Mouse (Mus musculus): ENCODE measurements around the gene Itga6.
A peak's percentile ranks its signal among the peaks of the same experiment; 100 is the strongest.

Gene Itga6

DNA sequence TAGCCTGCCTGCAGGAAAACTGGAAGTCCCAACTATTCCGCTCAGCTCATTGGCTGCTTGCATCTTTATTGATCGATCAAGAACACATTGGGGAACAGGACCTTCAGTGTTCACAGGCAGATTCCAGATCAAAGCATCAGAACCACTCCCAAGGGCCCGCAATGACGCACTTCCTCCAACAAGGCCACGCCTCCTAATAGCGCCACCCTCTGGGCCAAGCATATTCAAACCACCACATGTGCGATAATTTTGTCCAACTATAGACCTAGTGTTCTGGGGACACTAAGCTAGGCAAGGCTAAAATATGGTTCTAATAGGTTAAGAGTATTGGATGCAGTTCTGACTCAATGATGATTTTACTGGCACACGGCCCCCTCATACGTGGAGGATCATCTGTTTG, 15.7 kb downstream of the Itga6 start:
- no peak for DNase-seq (ENCODE audit: low spot score in 2 of 2)

DNA sequence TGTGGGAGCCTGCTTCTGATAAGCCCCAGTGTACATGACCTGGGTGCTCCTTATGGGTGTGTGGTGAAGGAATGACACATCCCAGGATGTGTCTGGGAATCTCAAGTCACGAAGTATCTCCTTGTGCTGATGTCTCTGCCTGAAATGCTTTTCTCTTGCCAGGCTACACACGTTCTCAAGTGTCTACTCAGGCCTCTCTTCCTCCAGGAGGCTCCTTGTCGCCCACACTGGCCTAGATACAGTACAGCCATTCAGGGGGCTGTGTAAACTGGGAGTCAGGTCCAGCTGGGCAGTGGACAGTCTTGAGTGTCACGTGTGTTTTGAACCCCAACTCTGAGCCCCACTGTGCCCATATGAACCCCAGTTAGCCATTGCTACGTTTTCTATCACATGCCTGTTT, 19.1 kb downstream of the Itga6 start:
- DNase-seq (ENCODE audit: low spot score in 2 of 2), result no peak

DNA sequence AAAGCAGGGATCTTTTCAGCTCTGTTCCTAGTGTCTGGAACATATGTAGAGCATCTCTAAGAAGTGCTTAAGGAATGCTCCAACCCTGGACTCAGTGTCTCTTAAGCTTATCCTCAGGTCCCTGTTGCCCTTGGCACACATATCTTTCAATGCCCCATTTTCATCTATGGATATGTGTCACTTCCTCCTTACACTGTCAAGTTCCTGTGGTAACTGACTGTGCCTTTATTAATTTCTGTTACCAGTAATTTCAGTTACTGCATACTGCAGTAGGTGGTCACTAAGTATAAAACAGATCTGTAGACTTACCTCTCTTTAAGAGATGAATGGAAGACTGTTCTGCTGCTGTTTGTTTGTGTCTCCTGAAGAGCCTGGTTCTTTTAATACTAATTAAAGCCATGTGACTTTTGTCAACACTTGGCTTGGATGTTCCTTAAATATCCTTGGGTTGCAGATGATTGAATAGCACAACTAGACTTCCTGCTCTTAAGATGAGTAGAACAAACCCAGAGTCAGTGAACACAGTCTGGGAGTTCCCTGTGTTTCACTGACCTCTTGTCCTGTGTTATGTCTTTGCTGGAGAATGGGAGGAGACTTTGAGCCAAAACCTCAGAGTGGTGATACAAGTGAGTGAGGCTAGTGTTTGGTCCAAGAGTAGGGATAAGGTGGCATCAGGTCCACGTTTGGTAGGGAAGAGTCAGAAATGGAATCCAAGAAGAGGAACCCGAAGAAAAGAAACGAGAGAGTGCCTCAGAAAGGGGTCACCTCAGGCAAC, 19.7 kb downstream of the Itga6 start:
- no peak for DNase-seq (ENCODE audit: low spot score in 2 of 2)

DNA sequence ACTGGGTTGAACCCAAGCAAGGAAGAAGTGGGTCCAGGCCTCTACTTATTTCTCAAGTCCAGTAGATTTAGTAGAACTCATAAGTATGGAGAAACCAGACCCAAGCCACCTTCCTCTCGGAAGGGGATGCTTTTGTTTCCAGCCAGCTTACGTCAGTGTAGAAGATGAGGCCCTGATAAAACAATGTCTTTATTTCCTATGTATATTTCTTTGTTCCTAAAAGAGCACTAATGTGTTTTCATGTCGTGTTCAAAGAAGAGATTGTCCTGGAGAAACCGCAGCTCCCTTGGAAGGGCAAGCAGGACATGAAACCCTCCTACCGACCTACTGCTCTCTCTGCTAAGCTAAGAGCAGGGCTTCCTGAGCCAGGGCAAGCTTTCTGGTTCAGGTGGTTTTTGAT, 20.6 kb downstream of the Itga6 start:
- peak; percentile 43 to 74 for DNase-seq (ENCODE audit: low spot score in 2 of 2)

DNA sequence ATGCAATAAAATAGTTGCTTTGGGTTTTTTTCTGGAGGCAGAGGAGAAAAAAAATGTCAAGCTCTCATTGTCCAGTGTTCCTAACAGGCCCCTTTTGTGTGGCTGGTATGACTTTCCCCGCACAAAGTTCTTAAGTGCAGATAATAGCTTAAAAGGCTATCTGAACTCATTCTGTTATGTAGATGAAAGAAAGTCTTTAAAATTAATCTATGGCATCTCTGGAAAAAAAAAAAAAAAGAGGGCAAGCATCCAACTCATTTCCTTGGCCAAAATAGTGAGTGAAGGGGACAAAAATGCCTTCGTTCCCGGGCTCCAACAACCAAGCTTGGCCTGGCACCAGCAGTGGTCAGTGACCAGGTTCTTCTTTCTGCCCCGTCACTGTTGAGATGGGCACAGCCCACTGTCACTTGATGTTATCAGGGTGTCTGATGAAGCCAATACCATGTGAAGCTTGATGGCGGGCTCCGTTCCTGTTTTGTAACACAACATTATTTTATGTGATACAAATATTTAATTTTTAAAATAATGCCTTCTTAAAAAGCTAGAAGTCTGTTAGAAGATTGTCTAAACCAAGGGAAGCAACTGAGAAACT, 21.7 kb downstream of the Itga6 start:
- no peak for DNase-seq (ENCODE audit: low spot score in 2 of 2)

DNA sequence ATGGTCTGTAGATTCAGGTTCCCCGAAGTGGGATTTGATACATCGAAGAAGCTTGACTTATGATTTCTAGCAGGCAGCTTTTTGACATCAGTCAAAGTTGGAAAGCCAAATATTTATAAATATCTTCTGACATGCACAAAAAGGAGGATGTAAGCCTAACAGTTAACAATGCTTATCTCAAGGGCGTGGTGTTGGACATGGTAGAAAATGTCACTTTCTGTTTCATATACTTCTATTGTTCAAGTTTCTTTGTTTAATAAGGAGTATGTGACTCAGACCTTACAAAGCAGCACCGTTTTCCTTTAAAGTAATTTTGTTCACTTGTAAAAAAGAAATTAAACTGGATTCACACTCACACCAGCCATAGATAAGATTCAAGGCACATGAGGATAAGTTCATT, 26.3 kb downstream of the Itga6 start:
- DNase-seq (ENCODE audit: low spot score in 2 of 2), result no peak

DNA sequence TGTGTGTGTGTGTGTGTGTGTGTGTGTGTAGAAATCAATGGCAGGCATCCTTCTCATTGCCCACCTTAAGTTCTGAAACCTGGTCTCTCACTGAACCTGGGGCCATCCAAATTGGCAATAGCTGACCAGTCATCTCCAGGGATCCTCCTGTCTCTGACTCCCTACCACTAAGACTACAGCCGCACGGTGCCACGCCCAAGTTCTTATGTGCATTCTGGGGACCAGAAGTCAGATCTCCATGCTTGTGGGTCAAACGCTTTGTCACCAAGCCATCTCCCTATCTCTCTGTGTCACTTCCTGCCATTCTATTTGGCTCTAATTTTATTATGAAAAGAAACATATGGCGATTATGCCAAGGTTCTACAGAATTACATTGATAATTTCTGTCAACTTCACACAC, 28.3 kb downstream of the Itga6 start:
- no peak for DNase-seq (ENCODE audit: low spot score in 2 of 2)

DNA sequence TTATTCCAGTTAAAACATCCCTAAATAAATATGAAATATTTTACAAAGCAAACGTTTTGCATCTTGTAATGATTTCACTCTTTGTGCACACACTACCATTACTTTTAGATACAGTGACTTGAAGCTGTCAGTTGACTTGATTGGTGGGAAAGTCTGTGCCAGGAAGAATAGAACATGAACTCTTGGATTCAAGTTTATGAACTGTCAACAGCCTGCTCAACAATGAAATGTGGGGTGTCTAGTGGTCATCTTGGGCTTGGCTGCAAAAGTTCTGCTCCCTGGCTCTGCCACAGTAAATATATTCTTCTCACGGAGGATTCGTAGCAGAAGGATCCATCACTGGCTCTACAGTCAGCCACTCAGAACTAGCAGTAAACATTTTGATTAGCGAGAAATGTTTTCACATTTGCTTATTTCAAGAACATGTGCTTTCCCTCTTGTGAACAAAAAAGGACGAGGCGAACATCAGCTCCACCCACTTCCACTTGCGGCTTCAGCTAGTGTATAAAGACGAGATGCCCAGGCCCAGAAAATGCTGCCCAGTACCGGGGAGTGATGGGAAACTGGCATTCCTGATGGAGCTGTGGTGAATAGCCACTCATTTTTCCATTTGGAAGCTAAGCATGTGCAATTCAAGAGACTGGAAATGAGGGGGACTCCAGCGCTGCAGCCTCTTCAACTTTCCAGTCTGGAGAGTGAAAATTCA, 29.0 kb downstream of the Itga6 start:
- DNase-seq (ENCODE audit: low spot score in 2 of 2), result no peak

DNA sequence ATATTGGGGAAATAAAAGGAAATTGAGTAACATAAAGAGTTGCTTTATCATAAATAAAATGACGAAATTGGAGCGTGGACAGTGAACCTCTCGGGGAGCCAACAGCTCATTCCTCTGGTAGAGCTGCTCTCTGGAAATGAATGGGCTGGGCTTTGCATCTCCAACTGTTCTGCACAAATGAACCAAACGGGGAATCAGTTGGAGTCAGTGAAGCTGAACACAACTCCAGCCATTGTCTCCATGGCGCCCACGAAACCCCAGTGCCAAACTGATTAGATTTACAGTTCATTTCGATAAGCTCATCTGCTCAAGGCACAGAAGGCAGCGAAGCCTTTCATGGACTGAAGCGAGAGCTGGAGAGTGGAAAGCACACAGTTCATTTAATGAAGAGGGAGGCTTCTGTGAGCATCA, 29.8 kb downstream of the Itga6 start:
- no peak for DNase-seq (ENCODE audit: low spot score in 2 of 2)

DNA sequence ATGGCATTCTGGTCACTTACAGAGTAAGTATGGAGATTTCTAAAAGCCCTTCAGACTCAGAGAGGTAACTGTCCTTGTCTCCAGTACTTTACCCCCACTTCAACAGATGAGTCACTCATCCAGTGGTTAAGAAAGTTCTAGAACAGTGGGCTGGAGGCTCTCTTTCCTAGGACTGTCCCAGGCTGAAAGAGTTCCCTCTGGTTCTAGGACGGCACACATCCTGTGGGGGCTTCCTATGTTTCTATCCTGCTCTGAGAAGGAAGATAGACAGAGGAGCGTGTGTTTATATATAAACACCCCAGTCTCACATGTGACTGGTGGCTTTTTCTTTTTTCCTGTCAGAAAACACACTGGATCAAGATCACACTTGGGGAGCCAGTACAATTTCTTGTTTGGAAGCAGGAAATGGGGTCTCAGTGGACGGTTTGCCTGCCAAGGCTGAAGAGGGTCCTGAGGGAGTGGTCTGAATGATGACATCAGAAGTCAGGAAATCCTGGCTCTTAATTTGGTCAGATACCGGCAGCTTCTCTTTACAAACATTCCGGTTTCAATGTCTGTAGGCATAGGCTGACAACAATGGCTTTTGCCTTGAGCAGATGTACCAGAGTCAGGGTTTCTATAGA, 34.0 kb downstream of the Itga6 start:
- DNase-seq (ENCODE audit: low spot score in 2 of 2), result peak; percentile 13 to 27

DNA sequence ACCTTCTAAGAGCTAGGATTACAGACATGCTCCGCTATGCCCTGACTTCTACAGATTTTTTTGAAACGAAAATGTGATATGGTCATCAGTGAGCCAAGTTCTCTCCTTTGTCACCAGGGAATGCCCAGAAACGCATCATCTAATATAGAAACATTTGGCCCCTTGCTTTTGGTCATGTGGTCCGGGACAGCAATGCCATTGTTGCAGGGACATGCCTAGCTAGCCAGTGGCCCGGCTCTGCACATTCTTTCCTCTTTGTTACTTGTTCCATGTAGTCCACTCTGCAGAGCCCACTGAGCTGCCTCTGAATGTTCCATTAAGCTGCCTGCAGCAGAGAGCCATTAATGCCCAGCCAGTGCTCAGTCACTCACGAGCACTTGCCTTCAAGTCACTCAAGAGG, 34.6 kb downstream of the Itga6 start:
- no peak for DNase-seq (ENCODE audit: low spot score in 2 of 2)

DNA sequence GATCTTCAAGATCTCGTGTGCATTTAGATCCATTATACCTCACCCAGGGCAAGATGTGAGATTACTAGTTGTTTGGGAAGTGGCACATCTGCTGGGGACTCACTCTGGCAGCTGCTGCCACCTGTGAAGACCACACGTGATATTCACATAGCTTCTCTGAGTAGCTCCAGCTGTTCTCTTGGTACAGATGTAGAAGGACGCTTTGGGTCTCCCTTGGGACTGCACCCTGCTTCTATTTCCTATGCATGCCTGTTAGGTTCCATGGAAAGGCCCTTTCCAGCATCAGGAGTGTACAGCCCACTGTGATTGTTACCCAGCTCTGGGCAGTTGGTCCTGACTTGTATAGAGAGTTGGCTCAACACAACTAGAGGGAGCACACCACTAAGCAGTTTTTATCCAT, 39.8 kb downstream of the Itga6 start:
- DNase-seq (ENCODE audit: low spot score in 2 of 2), result no peak

DNA sequence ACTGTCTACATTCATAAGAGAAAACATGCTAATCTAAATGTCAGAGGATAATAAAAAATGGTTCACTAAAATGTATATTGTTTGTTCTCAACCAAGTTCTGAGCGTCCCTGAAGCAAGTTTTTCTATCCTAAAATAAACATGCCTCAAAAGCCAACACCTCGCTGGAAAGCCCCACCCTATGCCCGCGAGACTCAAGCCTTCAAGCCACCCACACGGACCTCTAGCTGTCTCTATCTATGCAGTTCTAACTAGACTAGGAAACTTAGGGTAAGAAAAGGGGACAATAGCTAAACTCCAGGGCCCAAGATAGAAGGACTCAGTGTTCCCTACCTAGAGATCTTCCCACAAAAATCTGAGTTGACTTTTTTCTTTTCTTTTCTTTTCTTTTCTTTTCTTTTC, 40.6 kb downstream of the Itga6 start:
- no peak for DNase-seq (ENCODE audit: low spot score in 2 of 2)

DNA sequence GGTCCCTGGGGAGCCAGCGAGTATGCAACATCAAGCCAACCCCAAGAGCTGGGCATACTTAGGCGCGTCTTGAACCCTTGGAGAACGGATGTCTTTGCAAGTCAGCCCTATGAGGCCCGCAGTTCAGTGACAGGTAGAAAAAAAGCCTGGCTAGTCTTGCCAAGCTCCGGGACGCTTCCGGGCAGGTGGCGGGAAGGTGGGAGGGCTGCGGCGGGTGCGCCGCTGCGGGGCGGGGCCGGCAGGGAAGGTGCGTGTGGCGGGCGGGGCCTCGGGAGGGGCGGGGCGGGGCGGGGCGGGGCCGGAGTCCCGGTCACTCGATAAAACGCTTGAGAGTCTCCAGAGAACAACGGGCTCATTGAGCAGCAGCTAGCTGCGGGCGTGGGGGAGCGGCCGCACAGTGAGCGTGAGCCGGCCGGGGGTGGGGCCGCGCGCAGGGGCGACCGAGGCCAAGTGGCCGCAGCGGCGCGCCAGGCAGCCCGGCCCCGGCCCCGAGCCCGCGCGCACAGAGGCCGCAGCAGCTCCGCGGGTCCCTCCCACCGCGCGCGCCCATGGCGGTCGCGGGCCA, 41.3 kb downstream of the Itga6 start:
- DNase-seq (ENCODE audit: low spot score in 2 of 2), result peak; percentile 61 to 82

DNA sequence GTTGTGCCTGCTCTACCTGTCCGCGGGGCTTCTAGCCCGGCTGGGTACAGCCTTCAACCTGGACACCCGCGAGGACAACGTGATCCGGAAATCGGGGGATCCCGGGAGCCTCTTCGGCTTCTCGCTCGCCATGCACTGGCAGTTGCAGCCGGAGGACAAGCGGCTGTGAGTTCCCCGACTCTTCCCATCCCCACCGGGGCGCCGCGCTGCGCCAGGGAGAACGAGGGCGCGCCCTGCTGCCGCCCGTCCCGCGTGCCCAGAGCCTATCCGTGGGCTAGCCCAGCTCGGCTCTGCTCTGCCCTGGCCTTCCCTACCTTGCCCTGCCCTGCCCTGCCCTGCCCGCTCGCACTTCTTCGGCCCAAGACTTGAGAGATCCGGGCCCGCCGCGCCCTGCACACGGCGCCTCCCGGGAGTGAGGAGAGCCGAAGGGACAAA, 41.8 kb downstream of the Itga6 start:
- DNase-seq (ENCODE audit: low spot score in 2 of 2), result no peak

DNA sequence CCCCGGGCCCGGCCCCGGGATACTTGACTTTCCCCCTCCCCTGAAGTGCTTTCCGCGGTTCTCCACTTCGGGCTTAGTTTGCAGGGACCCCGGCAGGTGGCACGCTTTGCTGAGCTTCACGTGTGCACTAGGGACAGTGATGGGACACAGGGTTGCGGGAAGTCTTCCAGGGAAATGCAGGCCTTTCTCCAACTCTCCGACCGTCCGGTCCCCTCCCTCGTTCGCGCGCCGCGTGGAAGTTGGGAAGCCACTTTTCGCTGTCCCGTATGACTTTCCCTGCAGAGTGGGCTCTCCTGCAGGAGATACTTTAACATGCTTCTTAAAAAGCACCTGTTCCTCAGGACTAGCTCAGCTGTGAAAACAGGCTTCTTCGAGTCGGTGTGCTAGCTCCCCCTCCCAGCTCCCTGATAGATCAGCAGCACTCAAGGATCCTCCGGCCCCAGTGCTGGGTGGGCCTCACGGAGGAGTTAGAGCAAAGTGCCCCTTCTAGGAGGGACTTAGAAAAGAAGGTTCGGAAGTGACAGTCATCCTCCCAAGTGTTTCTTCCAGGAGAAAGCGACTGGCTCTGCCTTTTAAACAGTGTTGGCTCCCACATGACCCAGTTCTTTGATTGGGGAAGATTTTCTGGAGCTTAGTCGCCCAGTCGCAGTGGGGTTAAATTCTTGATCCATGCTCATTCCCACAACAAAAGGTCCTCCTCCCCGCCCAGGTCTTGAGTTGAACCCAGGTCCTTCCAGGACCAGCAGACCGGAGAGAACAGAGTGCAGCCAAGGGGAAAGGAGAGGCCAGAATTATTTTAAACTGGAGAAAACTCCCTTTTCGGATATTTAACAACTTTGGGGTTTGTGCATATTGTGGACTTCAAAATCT, 42.4 kb downstream of the Itga6 start:
- no peak for DNase-seq (ENCODE audit: low spot score in 2 of 2)

DNA sequence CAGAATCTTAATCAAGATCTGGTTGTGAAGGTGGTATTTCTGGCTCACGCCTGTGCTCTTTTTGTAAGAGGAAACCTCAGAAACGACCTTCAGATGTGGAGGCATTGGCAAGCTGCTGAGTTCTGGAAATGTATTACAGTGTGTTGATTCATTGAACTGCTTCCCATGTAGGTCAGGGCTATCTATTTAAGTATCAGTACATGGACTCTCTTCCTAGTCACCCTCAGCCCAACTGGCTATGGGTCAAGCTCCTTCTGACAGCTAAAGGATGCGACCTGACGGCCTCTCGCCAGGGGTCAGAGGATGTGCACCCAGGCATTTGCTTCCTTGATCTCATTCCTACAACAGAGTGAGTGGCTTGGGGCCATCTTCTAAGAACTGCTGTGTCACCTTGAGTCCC, 45.3 kb downstream of the Itga6 start:
- DNase-seq (ENCODE audit: low spot score in 2 of 2), result peak in 1 of 2 experiments; percentile 58

DNA sequence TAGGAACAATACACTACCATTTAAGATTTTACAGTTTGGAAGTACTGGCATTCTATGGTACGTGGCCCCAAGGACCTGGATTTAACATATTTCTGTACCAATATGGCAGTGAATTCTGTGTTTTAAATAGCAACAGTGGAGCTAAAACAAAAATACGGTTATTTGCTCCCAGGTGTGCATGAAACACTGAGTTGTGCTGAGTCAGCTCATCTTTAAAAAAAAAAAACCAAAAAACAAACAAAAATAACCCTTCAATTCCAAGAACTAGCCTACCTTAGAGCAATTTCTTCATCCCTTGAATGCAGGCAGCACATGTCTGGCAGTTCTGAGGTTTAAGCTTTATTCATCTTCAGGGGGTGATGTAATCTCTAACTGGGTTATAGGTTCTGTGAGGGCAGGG, 45.8 kb downstream of the Itga6 start:
- no peak for DNase-seq (ENCODE audit: low spot score in 2 of 2)

DNA sequence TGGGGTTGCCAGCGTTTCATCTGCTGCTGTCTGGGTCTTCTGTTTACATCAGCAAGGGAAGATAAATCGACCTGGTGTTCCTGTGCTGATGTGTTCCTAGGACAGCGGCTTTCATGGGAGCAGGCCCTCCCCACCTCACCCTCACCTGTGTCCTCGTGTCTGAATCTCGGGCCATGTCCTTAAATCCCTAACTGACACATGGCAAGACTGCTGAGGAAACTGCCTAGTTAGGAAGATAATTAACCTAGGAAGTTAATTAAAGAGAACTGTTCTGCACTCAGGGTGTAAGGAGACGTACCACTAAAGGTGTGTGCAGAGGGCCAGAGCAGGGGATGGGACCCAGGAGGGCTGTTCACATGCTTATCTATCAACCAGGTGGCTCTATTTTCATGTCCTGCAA, 48.7 kb downstream of the Itga6 start:
- DNase-seq (ENCODE audit: low spot score in 2 of 2), result no peak

DNA sequence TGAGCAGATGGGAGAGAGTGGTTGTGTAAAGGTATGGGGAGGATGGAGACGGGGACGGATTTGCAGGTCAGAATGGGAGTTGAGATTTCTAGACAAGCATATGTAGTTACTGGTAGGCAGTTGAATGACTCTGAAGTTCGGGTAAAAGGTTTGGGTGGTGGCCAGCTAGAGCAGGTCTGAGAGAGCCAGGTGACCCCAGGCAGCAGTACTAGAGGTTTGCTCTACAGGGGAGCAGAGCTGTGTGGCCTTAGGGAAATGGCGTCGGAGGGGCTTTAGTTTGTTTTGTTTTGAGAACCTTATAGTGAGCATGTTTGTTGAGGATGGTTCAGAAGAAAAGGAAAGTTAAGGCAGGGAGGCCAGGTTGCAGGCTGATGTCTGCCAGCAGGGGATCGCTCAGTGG, 51.4 kb downstream of the Itga6 start:
- DNase-seq (ENCODE audit: low spot score in 2 of 2), result no peak

DNA sequence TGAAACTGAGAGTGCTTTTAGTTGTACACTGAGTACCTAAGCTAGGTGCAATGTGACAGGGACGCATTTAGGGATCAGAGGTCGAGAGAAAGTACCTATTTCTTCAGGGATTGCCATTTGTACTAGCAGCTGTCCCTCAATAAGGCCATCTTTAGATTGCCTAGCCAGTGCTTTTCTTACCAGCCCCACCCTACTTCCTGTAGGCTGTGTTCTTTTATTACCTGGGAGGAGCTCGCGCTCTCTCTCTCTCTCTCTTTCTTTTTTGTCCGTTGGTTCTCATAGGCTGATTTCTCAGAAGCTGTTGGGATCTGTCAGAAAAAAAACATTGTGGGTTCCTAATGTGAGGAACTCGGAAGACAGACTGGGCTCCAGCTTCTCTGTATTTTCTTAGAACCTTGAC, 55.4 kb downstream of the Itga6 start:
- DNase-seq (ENCODE audit: low spot score in 2 of 2), result no peak

Measured in heart, adult 9 months (tissue).